Mouse (Mus musculus) right cerebral cortex, adult 2 months (tissue): Measurements from ENCODE around the gene Il12rb2.

Experiments
- DNase-seq, 2 experiments: peaks; one replicate each; pipeline ENCODE4 v3.0.0; 2021 to 2022; ENCODE audit warnings: low spot score in 2 of 2

The Il12rb2 gene

DNA sequence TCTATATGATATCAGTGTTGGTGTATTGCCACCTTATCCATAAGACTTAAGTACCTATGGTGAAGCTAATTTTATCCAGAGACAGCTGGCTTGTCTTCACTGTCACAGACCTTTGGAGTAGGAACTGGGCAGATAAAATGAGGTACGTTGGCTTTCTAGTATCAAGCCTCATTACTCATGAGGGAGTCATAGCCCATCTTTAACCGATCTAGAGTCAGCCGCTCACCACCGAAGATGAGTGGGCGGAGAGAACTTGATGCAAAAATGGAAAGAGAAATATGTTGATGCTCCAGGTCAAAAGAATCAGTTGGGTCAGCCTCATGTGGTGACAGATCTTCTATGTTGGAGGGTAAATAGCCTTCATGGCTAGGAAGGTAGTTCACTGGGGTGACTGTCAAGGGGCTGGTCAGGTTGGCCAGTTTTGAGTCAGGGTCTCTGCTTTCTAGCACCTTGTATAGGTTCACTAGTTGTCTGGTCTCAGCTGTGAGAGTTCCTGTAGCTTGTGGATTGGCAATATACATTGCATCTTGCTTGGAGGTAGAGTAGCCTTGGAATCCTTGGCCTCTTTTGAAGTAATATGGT, 83.9 kb downstream of the Il12rb2 start:
- no peak for DNase-seq

- no peak for DNase-seq
These were observed 93.1 kb downstream of the Il12rb2 start for GRCm38 (mm10) chr6:67282897-67283296.

GRCm38 (mm10) chr6:67281614-67282197, 94.3 kb downstream of the Il12rb2 start:
- DNase-seq, result no peak

GRCm38 (mm10) chr6:67277944-67278343, 98.0 kb downstream of the Il12rb2 start:
- no peak for DNase-seq

DNA sequence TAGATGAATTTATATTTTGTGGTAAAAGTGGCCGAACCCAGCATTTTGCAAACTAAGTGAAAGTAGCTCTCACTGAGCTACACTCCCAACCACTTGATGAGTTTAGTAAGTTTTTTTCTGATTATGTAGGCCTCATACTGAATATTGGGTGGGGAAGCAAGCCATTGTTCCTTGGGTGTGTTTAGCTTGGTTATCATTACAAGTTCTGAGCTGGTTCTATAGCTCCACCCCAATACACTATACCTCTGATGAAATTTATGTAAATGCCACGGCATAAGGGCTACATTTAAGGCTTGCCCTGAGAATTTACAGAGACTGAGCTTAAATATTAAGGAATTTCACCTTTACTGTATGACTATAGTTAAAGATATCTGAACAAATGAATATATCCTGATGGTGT, 106.5 kb downstream of the Il12rb2 start:
- no peak for DNase-seq

DNA sequence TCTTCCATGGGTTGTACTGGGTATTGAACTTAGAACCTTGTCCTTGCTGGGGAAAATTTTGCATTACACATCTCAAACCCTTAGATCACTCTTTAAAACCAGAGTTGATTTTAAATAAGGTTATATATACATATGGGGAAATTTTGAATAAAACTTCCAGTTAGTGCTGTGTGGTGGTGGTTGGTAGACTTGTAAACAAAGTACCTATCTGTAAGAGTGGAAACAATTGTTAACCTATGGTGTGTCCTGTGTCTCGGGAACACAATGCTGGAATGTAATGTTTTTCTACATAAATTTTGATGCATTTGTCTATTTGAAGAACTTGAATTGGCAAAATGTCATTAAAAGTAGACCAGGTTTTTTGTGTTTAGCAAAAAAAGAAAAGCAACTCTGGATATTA, 107.0 kb downstream of the Il12rb2 start:
- DNase-seq, result no peak

DNA sequence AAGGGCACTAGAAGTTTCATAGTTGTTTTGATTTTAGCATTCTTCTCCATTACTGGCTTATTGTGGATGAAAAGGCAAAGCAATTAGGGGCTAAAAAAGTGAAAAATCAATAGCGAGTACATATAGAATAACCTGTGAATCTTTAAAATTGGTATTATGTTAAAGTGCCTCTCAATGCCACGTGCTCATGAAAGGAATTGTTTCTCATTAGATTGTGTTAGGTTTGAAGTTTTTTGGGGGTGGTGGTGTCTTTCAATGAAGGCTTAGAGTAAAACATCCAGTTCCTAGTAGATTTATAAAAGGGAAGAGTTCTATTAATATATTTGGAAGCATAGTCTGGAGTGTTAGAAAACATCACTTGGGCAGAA, 107.8 kb downstream of the Il12rb2 start:
- DNase-seq, result no peak

GRCm38 (mm10) chr6:67267408-67268244, 108.4 kb downstream of the Il12rb2 start:
- DNase-seq, result peak; percentile 23 to 29

GRCm38 (mm10) chr6:67266664-67267407, 109.2 kb downstream of the Il12rb2 start:
- peak; percentile 97 to 98 for DNase-seq

DNA sequence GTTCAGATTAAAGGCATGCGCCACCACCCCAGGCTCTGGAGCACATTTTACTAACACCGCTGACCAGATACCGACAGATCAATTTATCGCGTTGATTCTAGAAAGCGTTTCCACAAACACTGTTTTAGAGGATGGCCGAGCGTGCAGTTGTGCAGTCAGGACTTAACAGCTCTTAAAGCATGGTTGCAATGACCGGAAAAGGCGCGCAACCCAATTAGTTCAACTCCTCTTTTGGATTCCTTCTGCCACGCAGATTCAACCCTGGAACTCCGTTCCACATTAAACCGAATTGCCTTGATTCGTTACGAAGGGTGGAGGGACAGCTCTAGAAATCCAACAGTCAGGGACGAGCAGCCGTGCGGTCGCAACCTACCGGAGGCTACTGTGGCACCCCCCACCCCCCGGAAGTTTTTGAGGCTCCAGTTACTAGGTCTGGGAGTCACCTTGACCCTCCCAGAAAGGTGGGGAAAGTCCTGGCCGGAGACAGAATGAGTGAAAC, 109.8 kb downstream of the Il12rb2 start:
- peak in 1 of 2 experiments; percentile 41 for DNase-seq

GRCm38 (mm10) chr6:67264935-67265334, 111.1 kb downstream of the Il12rb2 start:
- no peak for DNase-seq

DNA sequence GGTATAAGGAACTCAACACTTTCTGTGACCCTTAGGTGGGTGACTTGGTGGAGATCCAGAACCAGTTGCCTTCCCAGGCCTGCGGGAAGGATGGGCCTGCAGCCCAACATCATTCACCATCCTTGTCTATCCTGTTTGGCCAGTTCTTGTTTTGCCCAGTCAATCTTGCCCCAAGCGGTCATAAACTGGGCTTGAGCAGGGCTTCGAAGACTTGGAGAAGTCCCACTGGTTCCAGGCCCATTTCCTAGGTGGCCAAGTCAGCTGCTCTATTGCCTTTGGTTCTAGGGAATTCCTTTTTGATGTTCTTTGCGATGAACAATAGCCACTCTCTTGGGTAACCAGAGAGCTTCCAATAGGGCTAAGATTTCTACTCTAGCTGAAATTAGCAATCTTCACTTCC, 124.9 kb downstream of the Il12rb2 start:
- no peak for DNase-seq

DNA sequence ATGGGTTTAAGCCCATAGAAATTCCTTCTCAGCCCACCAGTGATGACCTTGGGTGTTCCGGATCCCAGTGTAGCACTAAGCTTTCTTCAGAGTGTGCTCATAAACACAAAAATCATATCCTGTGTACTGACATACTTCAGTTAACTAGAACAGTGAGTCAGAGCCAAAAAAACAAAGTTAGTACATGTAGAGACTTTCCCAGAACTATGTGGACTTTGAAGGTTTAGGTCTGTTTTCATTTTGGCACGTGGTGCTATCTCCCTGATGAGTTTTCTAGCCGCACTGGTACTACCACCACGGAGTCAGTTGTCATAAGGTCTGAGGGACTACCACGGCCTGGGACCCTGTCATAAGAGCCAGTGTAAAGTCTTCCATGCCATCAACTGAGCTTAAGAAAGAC, 131.5 kb downstream of the Il12rb2 start:
- DNase-seq, result no peak

GRCm38 (mm10) chr6:67243765-67244420, 132.1 kb downstream of the Il12rb2 start:
- DNase-seq, result no peak
